Mouse (Mus musculus) cerebellum, postnatal 4 days (tissue): ENCODE data around the gene Sdhb.

ENCODE experiments used
- DNase-seq, 2 experiments: peaks; one replicate each; pipeline ENCODE4 v3.0.0; 2022; ENCODE audit warnings: low spot score in 2 of 2, mixed read lengths in 1 of 2

Gene Sdhb

GRCm38 (mm10) chr4:140960781-140961466 lies at the start of gene Sdhb:
TSS of gene Sdhb (plus strand) at chr4:140961203.
- peak; percentile 83 to 93 for DNase-seq

- DNase-seq: no peak
Observed at GRCm38 (mm10) chr4:140911416-140911815, 49.6 kb upstream of the Sdhb start.

GRCm38 (mm10) chr4:140912271-140912833 lies 48.7 kb upstream of the Sdhb start:
- no peak for DNase-seq

- peak in 1 of 2 experiments; percentile 10 for DNase-seq
Observed at GRCm38 (mm10) chr4:140913565-140913964, 47.4 kb upstream of the Sdhb start.

GRCm38 (mm10) chr4:140914731-140915131 lies 46.3 kb upstream of the Sdhb start:
- no peak for DNase-seq

GRCm38 (mm10) chr4:140915235-140915634 lies 45.8 kb upstream of the Sdhb start:
- no peak for DNase-seq

- DNase-seq: no peak
Observed at GRCm38 (mm10) chr4:140916296-140916695, 44.7 kb upstream of the Sdhb start.

- no peak for DNase-seq
Observed at GRCm38 (mm10) chr4:140917451-140917850, 43.6 kb upstream of the Sdhb start.

- no peak for DNase-seq
Observed at GRCm38 (mm10) chr4:140919974-140920836, 40.8 kb upstream of the Sdhb start.

GRCm38 (mm10) chr4:140922508-140922907 lies 38.5 kb upstream of the Sdhb start:
- DNase-seq: no peak

GRCm38 (mm10) chr4:140925648-140926047 lies 35.4 kb upstream of the Sdhb start:
- no peak for DNase-seq

- DNase-seq: no peak
Observed at GRCm38 (mm10) chr4:140928349-140928748, 32.7 kb upstream of the Sdhb start.

- no peak for DNase-seq
Observed at GRCm38 (mm10) chr4:140929745-140930144, 31.3 kb upstream of the Sdhb start.

- no peak for DNase-seq
Observed at GRCm38 (mm10) chr4:140930900-140931470, 30.0 kb upstream of the Sdhb start.

- DNase-seq: no peak
Observed at GRCm38 (mm10) chr4:140935643-140936042, 25.4 kb upstream of the Sdhb start.

GRCm38 (mm10) chr4:140944356-140944755 lies 16.6 kb upstream of the Sdhb start:
- no peak for DNase-seq

GRCm38 (mm10) chr4:140944961-140945442 lies 16.0 kb upstream of the Sdhb start:
- no peak for DNase-seq

GRCm38 (mm10) chr4:140945571-140945970 lies 15.4 kb upstream of the Sdhb start:
- DNase-seq: no peak

- DNase-seq: no peak
Observed at GRCm38 (mm10) chr4:140946048-140946447, 15.0 kb upstream of the Sdhb start.

GRCm38 (mm10) chr4:140946580-140947205 lies 14.3 kb upstream of the Sdhb start:
- DNase-seq: no peak
